Mouse (Mus musculus) left cerebral cortex, adult 9 months (tissue): ENCODE measurements around the gene Smarcad1.

ENCODE experiments used
- DNase-seq, 2 experiments: peaks; one replicate each; pipeline ENCODE4 v3.0.0; 2022; ENCODE audit warnings: low spot score in 2 of 2

The Smarcad1 gene

DNA sequence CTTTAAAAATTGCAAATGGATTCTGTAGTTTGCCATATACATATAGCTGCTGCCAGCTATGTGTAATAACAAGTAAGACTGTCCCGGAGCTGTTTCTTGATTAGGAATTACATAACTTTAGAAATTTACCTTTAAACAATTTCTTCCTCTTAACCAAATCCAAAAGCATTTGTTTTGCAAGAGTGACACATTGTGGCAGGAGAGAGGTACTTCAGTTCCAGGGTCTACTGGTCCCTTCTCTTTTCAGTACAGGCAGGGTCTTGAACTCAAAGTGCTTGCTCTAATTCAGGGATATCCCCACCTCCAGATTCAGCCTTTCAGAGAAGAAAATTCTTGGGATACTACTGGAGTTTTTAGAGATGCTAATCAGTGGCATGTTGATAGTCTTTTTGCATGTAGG, 36.8 kb downstream of the Smarcad1 start:
- no peak for DNase-seq

DNA sequence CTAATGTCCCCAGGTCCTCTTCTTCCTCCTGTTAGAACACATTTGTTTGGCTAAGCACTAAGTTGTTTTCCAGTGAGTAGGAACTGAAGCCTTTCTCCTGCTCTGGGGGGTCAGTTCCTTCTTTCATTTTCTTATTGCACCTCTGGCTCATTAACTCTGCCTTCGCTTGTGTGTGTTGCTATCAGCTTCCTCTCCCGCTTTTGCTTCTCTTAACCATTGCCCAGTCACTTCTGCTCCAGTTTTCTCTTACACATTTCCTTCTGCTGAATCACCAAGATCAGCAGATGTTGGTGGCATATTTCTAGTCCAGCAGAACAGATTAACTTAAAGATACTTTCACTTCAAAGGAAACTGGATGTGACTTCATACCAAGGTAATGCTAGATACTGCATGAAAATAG, 72.5 kb downstream of the Smarcad1 start:
- DNase-seq: no peak

GRCm38 (mm10) chr6:65117540-65117939, 75.2 kb downstream of the Smarcad1 start:
- DNase-seq: no peak

- DNase-seq: peak in 1 of 2 experiments; percentile 51
Measured at GRCm38 (mm10) chr6:65126074-65126726, 83.8 kb downstream of the Smarcad1 start.

- no peak for DNase-seq
Measured at GRCm38 (mm10) chr6:65132376-65132775, 90.0 kb downstream of the Smarcad1 start.

DNA sequence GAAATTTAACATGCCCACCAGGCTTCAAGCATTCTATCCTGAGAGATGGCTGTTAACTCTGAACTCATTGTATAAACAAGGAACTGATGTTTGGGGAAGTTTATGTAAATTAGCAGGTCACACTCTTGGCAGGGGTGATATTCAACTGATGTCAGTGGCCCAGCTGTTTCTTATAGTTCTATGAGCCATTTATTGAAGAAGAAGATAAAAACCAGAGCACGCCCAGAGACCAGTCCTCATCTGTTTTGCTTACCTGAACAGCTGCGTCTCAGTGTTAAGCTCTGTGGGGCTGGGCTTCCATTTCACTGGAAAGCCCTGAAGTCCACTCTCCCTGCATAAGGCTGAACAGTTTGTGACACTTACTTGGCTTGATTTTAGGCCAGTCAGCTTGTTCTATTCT, 95.4 kb downstream of the Smarcad1 start:
- no peak for DNase-seq

DNA sequence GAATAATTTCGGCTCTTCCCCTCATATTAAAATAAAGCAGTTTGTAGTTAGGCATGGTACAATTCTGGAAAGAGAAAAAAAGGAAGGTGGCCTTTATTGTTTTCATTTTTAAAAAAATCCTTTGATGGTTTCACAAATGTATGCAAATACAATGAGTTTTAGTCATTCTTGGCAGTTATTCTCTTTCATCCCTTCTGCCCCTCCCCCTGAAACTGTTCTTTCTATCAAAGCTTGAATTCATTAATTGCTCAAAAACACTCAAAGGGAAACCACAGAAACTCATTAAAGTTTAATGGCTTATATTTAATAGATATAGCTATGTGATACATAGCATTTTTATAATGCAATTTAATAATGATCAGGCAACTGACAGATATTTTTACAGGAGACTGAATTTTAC, 95.9 kb downstream of the Smarcad1 start:
- DNase-seq: no peak

DNA sequence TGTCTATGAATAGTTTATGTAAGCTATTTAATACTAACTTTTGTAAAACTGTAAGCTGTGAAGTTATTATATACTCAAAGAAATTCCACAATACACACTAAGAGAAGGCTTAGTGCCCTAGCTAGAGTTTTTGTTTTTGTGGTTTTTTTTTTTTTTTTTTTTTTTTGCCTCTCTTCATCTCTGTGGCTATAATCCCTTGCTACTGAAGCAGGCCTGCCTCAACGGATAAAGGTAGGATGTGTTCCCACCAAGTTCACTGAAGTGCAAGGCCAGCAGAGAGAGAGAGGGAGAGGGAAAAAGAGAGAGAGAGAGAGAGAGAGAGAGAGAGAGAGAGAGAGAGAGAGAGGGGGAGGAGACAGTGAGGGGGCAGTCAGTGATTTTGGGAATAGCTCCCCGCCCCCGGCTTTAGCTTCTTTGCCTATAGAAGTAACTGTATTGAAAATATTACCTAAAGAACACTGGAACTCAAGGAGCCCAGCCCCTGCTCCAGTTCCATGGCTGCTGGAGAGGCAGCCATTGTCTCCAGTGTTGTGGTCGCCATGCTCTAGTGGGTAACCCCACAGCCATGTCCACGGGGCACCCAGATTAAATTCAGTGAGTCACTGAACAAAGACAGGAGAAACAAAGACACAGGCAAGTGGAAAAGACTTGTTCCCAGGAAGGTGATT, 97.8 kb downstream of the Smarcad1 start:
- DNase-seq: no peak

- no peak for DNase-seq
Measured at GRCm38 (mm10) chr6:65140750-65141243, 98.4 kb downstream of the Smarcad1 start.

GRCm38 (mm10) chr6:65142316-65142715, 99.9 kb downstream of the Smarcad1 start:
- DNase-seq: no peak

DNA sequence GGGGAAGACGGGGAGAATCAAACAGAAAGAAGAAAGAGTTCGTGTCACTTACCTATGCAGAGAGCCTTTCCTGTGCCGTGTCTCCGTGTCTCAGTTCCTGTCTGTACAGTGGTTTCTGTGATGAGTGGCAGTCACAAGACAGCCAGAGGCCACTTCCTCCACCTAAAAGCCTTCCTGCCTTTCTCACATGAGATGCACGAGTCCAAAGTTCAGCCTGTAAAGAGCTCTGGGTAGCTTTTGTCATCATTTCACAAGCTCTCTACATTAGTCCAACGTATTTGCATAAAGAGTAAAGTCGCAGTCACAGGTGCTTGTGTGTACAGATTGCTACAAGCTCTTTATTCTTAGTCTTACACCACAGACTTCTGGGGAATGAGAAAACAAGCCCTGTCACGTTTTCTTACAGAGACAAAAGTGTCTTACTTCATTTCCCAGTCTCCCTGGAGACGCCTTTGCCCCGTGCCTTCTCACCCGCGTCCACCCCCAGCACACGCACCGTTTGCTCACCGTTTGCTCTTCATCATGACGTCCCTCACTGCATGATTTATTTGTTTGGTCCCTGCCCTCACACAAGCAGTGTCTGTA, 102.3 kb downstream of the Smarcad1 start, which contains the start of gene Hpgds:
TSS of gene Hpgds (minus strand) at position 288 of the 585 bp plus-strand sequence.
- peak in 1 of 2 experiments; percentile 21 for DNase-seq

DNA sequence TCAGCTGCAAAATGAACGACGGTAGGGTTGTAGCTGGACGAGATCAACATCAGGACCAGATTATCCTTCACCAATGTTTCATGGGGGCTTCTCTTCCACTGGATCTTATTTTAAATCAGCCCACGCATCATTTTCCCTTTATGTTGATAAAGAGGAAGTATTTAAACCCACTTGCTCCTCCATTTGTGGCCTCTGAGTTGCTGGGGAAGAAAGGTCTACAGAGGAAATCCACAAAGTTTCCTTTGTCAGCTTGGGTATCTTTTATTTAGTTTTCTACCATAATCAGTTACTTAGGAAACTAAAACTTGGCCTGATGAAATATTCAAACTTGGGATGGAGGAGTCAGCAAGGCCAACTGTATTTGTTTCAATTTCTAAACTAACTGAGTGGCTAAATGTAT, 104.0 kb downstream of the Smarcad1 start:
- DNase-seq: no peak

DNA sequence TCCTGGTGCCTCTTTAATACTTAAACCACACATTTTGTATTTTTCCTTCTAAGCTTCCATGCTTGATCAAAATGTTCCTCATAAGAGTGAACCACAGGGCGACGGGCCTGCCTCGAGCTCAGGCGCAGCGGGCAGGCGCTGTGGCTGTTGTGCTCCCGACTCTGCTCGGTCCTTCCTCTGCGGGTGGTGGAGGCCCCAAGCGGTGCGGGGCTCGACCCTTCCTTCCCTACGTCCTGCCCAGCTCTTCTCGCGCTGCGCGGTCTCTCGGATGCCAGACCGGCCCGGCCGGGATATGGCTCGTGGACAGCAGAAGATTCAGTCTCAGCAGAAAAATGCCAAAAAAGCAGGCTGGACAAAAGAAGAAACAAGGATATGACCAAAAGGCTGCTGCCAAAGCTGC, 108.3 kb downstream of the Smarcad1 start:
- no peak for DNase-seq

DNA sequence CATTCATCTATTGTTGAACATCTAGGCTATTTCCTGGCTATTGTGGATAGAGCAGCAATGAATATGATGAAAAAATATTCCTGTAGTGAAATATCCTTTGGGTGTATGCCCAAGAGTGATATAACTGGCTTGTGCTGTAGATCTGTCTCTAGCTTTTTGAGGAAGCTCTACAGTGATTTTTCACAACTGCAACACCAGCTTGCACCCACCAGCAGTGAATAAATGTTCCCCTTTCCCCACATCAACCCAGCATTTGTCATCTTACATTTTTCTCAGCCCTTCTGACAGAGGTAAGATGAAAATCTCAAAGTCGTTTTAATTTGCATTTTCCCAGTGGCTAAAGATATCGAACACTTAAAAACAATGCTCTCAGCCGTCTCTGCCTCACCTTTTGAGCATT, 111.2 kb downstream of the Smarcad1 start:
- no peak for DNase-seq

DNA sequence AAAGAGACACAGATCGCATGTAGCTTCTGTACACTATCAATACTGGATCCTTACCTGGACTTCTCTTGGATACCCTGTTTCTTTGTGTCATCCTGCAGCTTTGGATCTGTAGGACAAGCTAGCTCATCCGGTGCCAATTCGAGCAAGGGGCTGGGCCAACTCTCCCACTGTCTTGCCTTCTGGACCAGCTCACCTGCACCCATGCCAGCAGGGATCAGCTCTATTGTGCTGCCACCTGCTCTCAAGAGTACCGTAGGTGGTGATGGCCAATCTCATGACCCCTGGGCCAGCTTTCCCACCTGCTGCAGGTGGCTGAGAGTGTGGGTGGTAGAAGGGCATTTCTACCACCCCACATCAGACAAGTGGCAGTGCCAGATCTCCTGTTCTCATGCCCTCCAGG, 114.7 kb downstream of the Smarcad1 start:
- no peak for DNase-seq

GRCm38 (mm10) chr6:65159381-65159942, 117.1 kb downstream of the Smarcad1 start:
- DNase-seq: no peak

DNA sequence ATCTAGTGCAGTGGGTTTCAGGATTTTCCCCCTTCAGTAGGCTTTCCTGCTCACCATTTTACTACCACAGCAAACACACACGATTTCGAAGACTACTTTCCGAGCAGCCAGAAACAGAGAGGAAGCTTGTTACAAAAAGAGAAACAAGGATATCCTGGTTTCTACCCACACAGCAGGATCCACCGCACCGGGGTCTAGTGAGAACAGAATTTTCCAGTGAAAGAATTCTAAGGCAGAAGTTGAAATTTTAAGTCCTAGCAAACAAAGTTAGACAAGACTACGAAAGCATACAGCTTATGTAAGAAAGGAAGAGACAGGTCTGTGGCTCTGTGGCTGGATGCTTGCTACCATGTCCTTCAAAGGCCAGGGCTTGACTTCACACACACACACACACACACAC, 121.8 kb downstream of the Smarcad1 start:
- DNase-seq: peak in 1 of 2 experiments; percentile 40

DNA sequence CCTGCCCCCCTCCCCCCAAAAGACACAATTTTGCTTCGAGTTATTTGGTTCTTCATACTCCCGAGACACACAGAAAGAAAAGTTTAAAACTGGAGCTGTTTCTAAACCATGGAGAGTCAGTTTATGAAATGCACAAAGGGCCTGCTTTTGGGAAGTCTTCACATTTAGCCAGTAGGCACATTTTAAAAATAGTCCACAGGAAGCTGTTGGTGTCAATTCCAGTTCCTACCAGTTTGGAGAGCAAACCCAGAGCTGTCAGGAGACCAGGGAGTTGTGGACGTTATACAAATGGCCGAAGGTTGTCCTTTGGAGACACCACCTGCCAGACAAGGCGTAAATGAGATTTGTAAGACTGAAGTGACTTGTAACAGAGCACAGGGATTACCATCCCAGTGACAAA, 122.6 kb downstream of the Smarcad1 start:
- DNase-seq: no peak
